Mouse (Mus musculus): Measurements from ENCODE around the gene Cplx3. TPM values are rescaled to one million over a fixed set of nuclear protein-coding genes. Genes with fewer than 3 reads are reported as not detected.

Gene Cplx3
- polyA plus RNA-seq (2015; fragmentation: Nextera tagmentation; extraction: Ambion mirVana) = not detected in 2 replicates

- peak; percentile 83 for ATAC-seq (ENCODE audit: low FRiP score, low TSS enrichment)
- H3K27me3 ChIP-seq (ENCODE audit: control insufficient read depth, insufficient read depth, low read length) = peaks cover 3% of the 10 kb centered on the region; the same call in 1 of the 2 replicates
- no peaks in the 10 kb centered on the region for H3K36me3 ChIP-seq (ENCODE audit: control insufficient read depth, insufficient read depth, low read length)
- no peak within 1 kb of the TSS for H3K4me3 ChIP-seq (ENCODE audit: low read depth, low read length)
- H3K27ac ChIP-seq (replicated peaks) = no peak within 1 kb of the TSS
- H3K4me1 ChIP-seq (replicated peaks; ENCODE audit: control insufficient read depth, insufficient read depth) = no peaks in the 10 kb centered on the region
- 10% methylated on average over 24 of the region's 24 CpGs for WGBS
- H3K9ac ChIP-seq (ENCODE audit: low read length) = no peak within 1 kb of the TSS
- TF ChIP-seq CTCF (IDR thresholded peaks at IDR 0.05; ENCODE audit: low read depth) (peak; percentile 21; the same call in 1 of the 2 replicates), EP300 (optimal IDR thresholded peaks at IDR 0.05) (no peak)
- H3K4me2 ChIP-seq (replicated peaks; ENCODE audit: low read depth) = no peak within 1 kb of the TSS
- no peaks in the 10 kb centered on the region for H3K9me3 ChIP-seq (ENCODE audit: control insufficient read depth, low read length)
- DNase-seq (ENCODE audit: low spot score) = peak; percentile 83
Observed at GRCm38 (mm10) chr9:57606139-57606851, at the start of gene Cplx3. Cplx3 (minus strand) TSS chr9:57606281.

GRCm38 (mm10) chr9:57655749-57656148 lies 49.7 kb upstream of the Cplx3 start:
- DNase-seq (ENCODE audit: low spot score) (peak; percentile 92), ATAC-seq (ENCODE audit: low FRiP score, low TSS enrichment) (peak; percentile 79)
- peak; percentile 98 for TF ChIP-seq CTCF (IDR thresholded peaks at IDR 0.05; ENCODE audit: low read depth)
- no peak for TF ChIP-seq EP300 (optimal IDR thresholded peaks at IDR 0.05)
- H3K9me3 ChIP-seq (ENCODE audit: control insufficient read depth, low read length) = no peaks in the 10 kb centered on the region
- H3K4me2 ChIP-seq (replicated peaks; ENCODE audit: low read depth) = peak overlapping the region; percentile 44
- no peaks in the 10 kb centered on the region for H3K36me3 ChIP-seq (ENCODE audit: control insufficient read depth, insufficient read depth, low read length)
- H3K4me3 ChIP-seq (ENCODE audit: low read depth, low read length) = no peak overlapping the region
- no peak overlapping the region for H3K9ac ChIP-seq (ENCODE audit: low read length)
- H3K4me1 ChIP-seq (replicated peaks; ENCODE audit: control insufficient read depth, insufficient read depth) = no peaks in the 10 kb centered on the region
- H3K27me3 ChIP-seq (ENCODE audit: control insufficient read depth, insufficient read depth, low read length) = no peaks in the 10 kb centered on the region
- H3K27ac ChIP-seq (replicated peaks) = no peak overlapping the region
- WGBS = 3% methylated on average over 11 of the region's 11 CpGs

- DNase-seq (ENCODE audit: low spot score) = no peak
- no peaks in the 10 kb centered on the region for H3K4me1 ChIP-seq (replicated peaks; ENCODE audit: control insufficient read depth, insufficient read depth)
- 71% methylated on average over 1 of the region's 1 CpGs for WGBS
- H3K9ac ChIP-seq (ENCODE audit: low read length) = no peak overlapping the region
- H3K27ac ChIP-seq (replicated peaks) = no peak overlapping the region
- H3K4me3 ChIP-seq (ENCODE audit: low read depth, low read length) = no peak overlapping the region
- H3K36me3 ChIP-seq (ENCODE audit: control insufficient read depth, insufficient read depth, low read length) = no peaks in the 10 kb centered on the region
- H3K4me2 ChIP-seq (replicated peaks; ENCODE audit: low read depth) = no peak overlapping the region
- ATAC-seq (ENCODE audit: low FRiP score, low TSS enrichment) = no peak
- H3K9me3 ChIP-seq (ENCODE audit: control insufficient read depth, low read length) = no peaks in the 10 kb centered on the region
- H3K27me3 ChIP-seq (ENCODE audit: control insufficient read depth, insufficient read depth, low read length) = no peaks in the 10 kb centered on the region
- TF ChIP-seq EP300 (optimal IDR thresholded peaks at IDR 0.05) (no peak), CTCF (IDR thresholded peaks at IDR 0.05; ENCODE audit: low read depth) (no peak)
Observed at GRCm38 (mm10) chr9:57654966-57655365, 48.9 kb upstream of the Cplx3 start.

GRCm38 (mm10) chr9:57653283-57653682 lies 47.2 kb upstream of the Cplx3 start, which contains the start of gene Csk:
Csk (minus strand) TSS chr9:57653631.
- no peak for DNase-seq (ENCODE audit: low spot score)
- Histone ChIP-seq H3K27ac (replicated peaks) (no peak within 1 kb of the TSS), H3K4me1 (replicated peaks; ENCODE audit: control insufficient read depth, insufficient read depth) (no peaks in the 10 kb centered on the region), H3K9me3 (ENCODE audit: control insufficient read depth, low read length) (no peaks in the 10 kb centered on the region), H3K4me3 (ENCODE audit: low read depth, low read length) (no peak within 1 kb of the TSS), H3K36me3 (ENCODE audit: control insufficient read depth, insufficient read depth, low read length) (no peaks in the 10 kb centered on the region), H3K4me2 (replicated peaks; ENCODE audit: low read depth) (no peak within 1 kb of the TSS), H3K27me3 (ENCODE audit: control insufficient read depth, insufficient read depth, low read length) (no peaks in the 10 kb centered on the region), H3K9ac (ENCODE audit: low read length) (no peak within 1 kb of the TSS; the same call in 1 of the 2 replicates)
- no peak for ATAC-seq (ENCODE audit: low FRiP score, low TSS enrichment)
- TF ChIP-seq CTCF (IDR thresholded peaks at IDR 0.05; ENCODE audit: low read depth) (no peak), EP300 (optimal IDR thresholded peaks at IDR 0.05) (no peak)
- WGBS = 56% methylated on average over 5 of the region's 5 CpGs

GRCm38 (mm10) chr9:57652855-57653254 lies 46.8 kb upstream of the Cplx3 start:
- WGBS = 52% methylated on average over 3 of the region's 3 CpGs
- Histone ChIP-seq H3K27ac (replicated peaks) (no peak overlapping the region), H3K9ac (ENCODE audit: low read length) (no peak overlapping the region)

GRCm38 (mm10) chr9:57652351-57652750 lies 46.3 kb upstream of the Cplx3 start:
- DNase-seq (ENCODE audit: low spot score) = no peak
- TF ChIP-seq EP300 (optimal IDR thresholded peaks at IDR 0.05) (no peak), CTCF (IDR thresholded peaks at IDR 0.05; ENCODE audit: low read depth) (no peak)
- WGBS = 75% methylated on average over 9 of the region's 9 CpGs
- ATAC-seq (ENCODE audit: low FRiP score, low TSS enrichment) = no peak
- H3K4me1 ChIP-seq (replicated peaks; ENCODE audit: control insufficient read depth, insufficient read depth) = no peaks in the 10 kb centered on the region
- no peaks in the 10 kb centered on the region for H3K27me3 ChIP-seq (ENCODE audit: control insufficient read depth, insufficient read depth, low read length)
- H3K9ac ChIP-seq (ENCODE audit: low read length) = no peak overlapping the region
- no peak overlapping the region for H3K4me3 ChIP-seq (ENCODE audit: low read depth, low read length)
- no peaks in the 10 kb centered on the region for H3K9me3 ChIP-seq (ENCODE audit: control insufficient read depth, low read length)
- no peak overlapping the region for H3K27ac ChIP-seq (replicated peaks)
- no peaks in the 10 kb centered on the region for H3K36me3 ChIP-seq (ENCODE audit: control insufficient read depth, insufficient read depth, low read length)
- H3K4me2 ChIP-seq (replicated peaks; ENCODE audit: low read depth) = no peak overlapping the region

More at GRCm38 (mm10) chr9:57652855-57653254, 46.8 kb upstream of the Cplx3 start:
- ATAC-seq (ENCODE audit: low FRiP score, low TSS enrichment) (no peak), DNase-seq (ENCODE audit: low spot score) (no peak)
- Histone ChIP-seq H3K9me3 (ENCODE audit: control insufficient read depth, low read length) (no peaks in the 10 kb centered on the region), H3K36me3 (ENCODE audit: control insufficient read depth, insufficient read depth, low read length) (no peaks in the 10 kb centered on the region), H3K4me3 (ENCODE audit: low read depth, low read length) (no peak overlapping the region), H3K27me3 (ENCODE audit: control insufficient read depth, insufficient read depth, low read length) (no peaks in the 10 kb centered on the region), H3K4me2 (replicated peaks; ENCODE audit: low read depth) (no peak overlapping the region), H3K4me1 (replicated peaks; ENCODE audit: control insufficient read depth, insufficient read depth) (no peaks in the 10 kb centered on the region)
- no peak for TF ChIP-seq CTCF (IDR thresholded peaks at IDR 0.05; ENCODE audit: low read depth)
- no peak for TF ChIP-seq EP300 (optimal IDR thresholded peaks at IDR 0.05)
